Comparison of ENCODE assay signal across 15 mouse cellular contexts in genomic region chr7:125670865-125671264, GRCm38 (mm10).
"Had no signal": no experiment of that assay in that cellular context is flagged by ENCODE, and none has a peak within 500 bp of the region (broad histone marks: within the 10 kb centered on the region; RNA-seq: fewer than 3 reads in every experiment).

No protein-coding gene starts in this region.

- H3K4me2 ChIP-seq: limb, embryonic 12.5 days; lung, embryonic 15.5 days; neural tube, embryonic 13.5 days had no signal

- H3K9me3 ChIP-seq: limb, embryonic 12.5 days; lung, embryonic 15.5 days; midbrain, embryonic 10.5 days; neural tube, embryonic 13.5 days had no signal

- H3K27me3 ChIP-seq: limb, embryonic 12.5 days; lung, embryonic 15.5 days; neural tube, embryonic 13.5 days had no signal

- H3K4me3 ChIP-seq: limb, embryonic 12.5 days; lung, embryonic 15.5 days; midbrain, embryonic 10.5 days; neural tube, embryonic 13.5 days had no signal

- H3K4me1 ChIP-seq: limb, embryonic 12.5 days; lung, embryonic 15.5 days; midbrain, embryonic 10.5 days; neural tube, embryonic 13.5 days had no signal

- H3K27ac ChIP-seq: limb, embryonic 12.5 days; lung, embryonic 15.5 days; midbrain, embryonic 10.5 days; neural tube, embryonic 13.5 days had no signal

- H3K9ac ChIP-seq: limb, embryonic 12.5 days; lung, embryonic 15.5 days; neural tube, embryonic 13.5 days had no signal

- ATAC-seq: inflammation-experienced regulatory T-cells, adult 6 months; intestine, postnatal 0 days; midbrain, embryonic 16.5 days had no signal

- DNase-seq: kidney, adult 8-10 months; kidney, postnatal 36 days; layer of hippocampus, adult 9-11 months; lung, postnatal 14 days; retina, postnatal 1 day; right cerebral cortex, postnatal 4 days; spleen, adult 18-20 months; thymus, postnatal 36 days had no signal
